Mouse (Mus musculus) midbrain, embryonic 16.5 days (tissue): Measurements from ENCODE around the gene Tbc1d22b. TPM values are rescaled to one million over a fixed set of nuclear protein-coding genes. Genes with fewer than 3 reads are reported as not detected.

Experiments
- ATAC-seq: fragments of 200-750 bp; cut with Nextera tagmentation; 2 replicates; pipeline ENCODE4 v1.8.0; 2017; ENCODE audit warnings: moderate TSS enrichment
- H3K27ac ChIP-seq: fragments of 300-500 bp; sonication (generic); 2 replicates; pipeline ENCODE4 v1.5.1; 2014; ENCODE audit warnings: mild to moderate bottlenecking, low read length, mixed read lengths
- H3K27me3 ChIP-seq: fragments of 300-500 bp; sonication (generic); 2 replicates; pipeline ENCODE4 v1.6.1; 2014; ENCODE audit warnings: low read depth, low read length, mixed read lengths; ENCODE audit not compliant: control insufficient read depth, insufficient read depth
- H3K36me3 ChIP-seq: fragments of 300-500 bp; sonication (generic); 2 replicates; pipeline ENCODE4 v1.6.1; 2014; ENCODE audit warnings: mild to moderate bottlenecking, low read length, moderate library complexity, mixed read lengths; ENCODE audit not compliant: control insufficient read depth, insufficient read depth
- H3K4me1 ChIP-seq: fragments of 300-500 bp; sonication (generic); 2 replicates; pipeline ENCODE4 v1.6.1; 2014; ENCODE audit warnings: mild to moderate bottlenecking, low read length, mixed read lengths; ENCODE audit not compliant: control insufficient read depth, insufficient read depth
- H3K4me2 ChIP-seq: fragments of 300-500 bp; sonication (generic); 2 replicates; pipeline ENCODE4 v1.6.1; 2014; ENCODE audit warnings: mild to moderate bottlenecking, low read length, mixed read lengths
- H3K4me3 ChIP-seq: fragments of 300-500 bp; sonication (generic); 2 replicates; pipeline ENCODE4 v1.5.1; 2014; ENCODE audit warnings: low read depth, mild to moderate bottlenecking, low read length, moderate library complexity, mixed read lengths
- H3K9ac ChIP-seq: fragments of 300-500 bp; sonication (generic); 2 replicates; pipeline ENCODE4 v1.6.1; 2014; ENCODE audit warnings: low read depth, low read length, mixed read lengths
- H3K9me3 ChIP-seq: fragments of 300-500 bp; sonication (generic); replicated peaks from 2 replicates; pipeline ENCODE4 v1.6.1; 2014; ENCODE audit warnings: mild to moderate bottlenecking, low read length, mixed read lengths; ENCODE audit not compliant: control insufficient read depth, poor library complexity, severe bottlenecking
- WGBS: fragments of 180-500 bp; shearing (Covaris S2); extraction: QIAGEN DNeasy Blood & Tissue Kit; methylation state at CpG from one replicate; pipeline ENCODE4 v1.1.7; 2014; 5-methylcytosine and 5-hydroxymethylcytosine counted together
- polyA plus RNA-seq: library from polyadenylated mRNA; unstranded; fragments of >200 nt; fragmentation: Nextera tagmentation; extraction: Ambion mirVana; gene quantifications from 2 replicates; pipeline ENCODE4 v1.2.1, GENCODE M21; 2015

The Tbc1d22b gene
- 29.5 and 32.2 TPM in 2 replicates for polyA plus RNA-seq

- Histone ChIP-seq H3K27ac (peak within 1 kb of the TSS; percentile 34; the same call in 1 of the 2 replicates), H3K4me1 (peaks cover 13% of the 10 kb centered on the region), H3K36me3 (no peaks in the 10 kb centered on the region), H3K9ac (peak within 1 kb of the TSS; percentile 94), H3K27me3 (no peaks in the 10 kb centered on the region), H3K9me3 (no peaks in the 10 kb centered on the region), H3K4me3 (peak within 1 kb of the TSS; percentile 94), H3K4me2 (peak within 1 kb of the TSS; percentile 93)
- WGBS, result 2% methylated on average over 43 of the region's 44 CpGs
- peak; percentile 98 for ATAC-seq
Measured at GRCm38 (mm10) chr17:29549543-29550428, at the start of gene Tbc1d22b, which contains the start of gene Gm17657. Tbc1d22b (plus strand) TSS chr17:29549785. Gm17657 (minus strand) TSS chr17:29549638.

GRCm38 (mm10) chr17:29500243-29500740 lies 49.3 kb upstream of the Tbc1d22b start:
- Histone ChIP-seq H3K4me1 (no peaks in the 10 kb centered on the region), H3K27ac (no peak overlapping the region), H3K9ac (no peak overlapping the region), H3K27me3 (no peaks in the 10 kb centered on the region), H3K36me3 (no peaks in the 10 kb centered on the region), H3K4me2 (no peak overlapping the region), H3K9me3 (no peaks in the 10 kb centered on the region), H3K4me3 (no peak overlapping the region)
- WGBS, result 80% methylated on average over 7 of the region's 7 CpGs
- ATAC-seq, result no peak

- Histone ChIP-seq H3K4me3 (no peak overlapping the region), H3K27ac (no peak overlapping the region), H3K9ac (no peak overlapping the region), H3K9me3 (no peaks in the 10 kb centered on the region), H3K4me1 (no peaks in the 10 kb centered on the region), H3K27me3 (no peaks in the 10 kb centered on the region), H3K4me2 (no peak overlapping the region), H3K36me3 (no peaks in the 10 kb centered on the region)
- no peak for ATAC-seq
- 77% methylated on average over 17 of the region's 17 CpGs for WGBS
Measured at GRCm38 (mm10) chr17:29500802-29501469, 48.6 kb upstream of the Tbc1d22b start.

GRCm38 (mm10) chr17:29502005-29502668 lies 47.4 kb upstream of the Tbc1d22b start:
- ATAC-seq, result no peak
- Histone ChIP-seq H3K4me2 (no peak overlapping the region), H3K27ac (no peak overlapping the region), H3K9ac (no peak overlapping the region), H3K27me3 (no peaks in the 10 kb centered on the region), H3K4me1 (no peaks in the 10 kb centered on the region), H3K9me3 (no peaks in the 10 kb centered on the region), H3K36me3 (no peaks in the 10 kb centered on the region), H3K4me3 (no peak overlapping the region)
- 80% methylated on average over 7 of the region's 7 CpGs for WGBS

- Histone ChIP-seq H3K9ac (no peak overlapping the region), H3K27ac (no peak overlapping the region), H3K4me3 (no peak overlapping the region), H3K27me3 (no peaks in the 10 kb centered on the region), H3K4me2 (no peak overlapping the region), H3K4me1 (no peaks in the 10 kb centered on the region), H3K36me3 (no peaks in the 10 kb centered on the region), H3K9me3 (no peaks in the 10 kb centered on the region)
- 18% methylated on average over 32 of the region's 32 CpGs for WGBS
- no peak for ATAC-seq
Measured at GRCm38 (mm10) chr17:29502669-29503665, 46.6 kb upstream of the Tbc1d22b start.

- no peak overlapping the region for H3K4me2 ChIP-seq
- WGBS, result 81% methylated on average over 5 of the region's 5 CpGs
- no peak for ATAC-seq
- H3K4me3 ChIP-seq, result no peak overlapping the region
- H3K4me1 ChIP-seq, result no peaks in the 10 kb centered on the region
- H3K9ac ChIP-seq, result no peak overlapping the region
- no peak overlapping the region for H3K27ac ChIP-seq
- no peaks in the 10 kb centered on the region for H3K27me3 ChIP-seq
- H3K9me3 ChIP-seq, result no peaks in the 10 kb centered on the region
- H3K36me3 ChIP-seq, result no peaks in the 10 kb centered on the region
Measured at GRCm38 (mm10) chr17:29503700-29504099, 45.9 kb upstream of the Tbc1d22b start.

GRCm38 (mm10) chr17:29508927-29509608 lies 40.5 kb upstream of the Tbc1d22b start:
- H3K36me3 ChIP-seq, result no peaks in the 10 kb centered on the region
- H3K9me3 ChIP-seq, result no peaks in the 10 kb centered on the region
- H3K4me3 ChIP-seq, result no peak overlapping the region
- no peak for ATAC-seq
- no peak overlapping the region for H3K27ac ChIP-seq
- H3K4me2 ChIP-seq, result no peak overlapping the region
- no peaks in the 10 kb centered on the region for H3K4me1 ChIP-seq
- H3K9ac ChIP-seq, result no peak overlapping the region
- WGBS, result 73% methylated on average over 12 of the region's 12 CpGs
- no peaks in the 10 kb centered on the region for H3K27me3 ChIP-seq
